Mouse (Mus musculus): ENCODE results near the gene Klhl26.

Klhl26 gene

GRCm38 (mm10) chr8:70501820-70502529, 25.2 kb upstream of the Klhl26 start:
- in situ Hi-C loops (cut with MboI, MseI) = loop anchor here (5.0 kb wide), 1 partner anchor 85 kb away; no protein-coding TSS in a partner anchor

- in situ Hi-C loops (cut with MboI, MseI) = loop anchor here (5.0 kb wide), 1 partner anchor 83 kb away; no protein-coding TSS in a partner anchor
Observed at GRCm38 (mm10) chr8:70500386-70501301, 23.9 kb upstream of the Klhl26 start.

- in situ Hi-C loops (cut with MboI, MseI) = no loop called here
Observed at GRCm38 (mm10) chr8:70495771-70496062, 18.9 kb upstream of the Klhl26 start.

- in situ Hi-C loops (cut with MboI, MseI) = no loop called here
Observed at GRCm38 (mm10) chr8:70495001-70495770, 18.4 kb upstream of the Klhl26 start.

GRCm38 (mm10) chr8:70494416-70494945, 17.7 kb upstream of the Klhl26 start:
- in situ Hi-C loops (cut with MboI, MseI) = no loop called here

GRCm38 (mm10) chr8:70493692-70494415, 17.1 kb upstream of the Klhl26 start:
- in situ Hi-C loops (cut with MboI, MseI) = no loop called here

- in situ Hi-C loops (cut with MboI, MseI) = no loop called here
Observed at GRCm38 (mm10) chr8:70492664-70493640, 16.2 kb upstream of the Klhl26 start, which contains the start of gene Crlf1. Crlf1 (plus strand) TSS chr8:70493158.

- in situ Hi-C loops (cut with MboI, MseI) = no loop called here
Observed at GRCm38 (mm10) chr8:70490880-70491495, 14.2 kb upstream of the Klhl26 start.

- in situ Hi-C loops (cut with MboI, MseI) = no loop called here
Observed at GRCm38 (mm10) chr8:70490061-70490879, 13.5 kb upstream of the Klhl26 start.

- in situ Hi-C loops (cut with MboI, MseI) = no loop called here
Observed at GRCm38 (mm10) chr8:70489576-70489975, 12.8 kb upstream of the Klhl26 start.

- in situ Hi-C loops (cut with MboI, MseI) = no loop called here
Observed at GRCm38 (mm10) chr8:70488931-70489470, 12.2 kb upstream of the Klhl26 start.

GRCm38 (mm10) chr8:70487993-70488796, 11.4 kb upstream of the Klhl26 start:
- in situ Hi-C loops (cut with MboI, MseI) = no loop called here

GRCm38 (mm10) chr8:70486941-70487520, 10.3 kb upstream of the Klhl26 start, which contains the start of gene Tmem59l:
Tmem59l (minus strand) TSS chr8:70487358.
- in situ Hi-C loops (cut with MboI, MseI) = no loop called here

- in situ Hi-C loops (cut with MboI, MseI) = no loop called here
Observed at GRCm38 (mm10) chr8:70486191-70486681, 9.5 kb upstream of the Klhl26 start.

GRCm38 (mm10) chr8:70482943-70483342, 6.2 kb upstream of the Klhl26 start:
- in situ Hi-C loops (cut with MboI, MseI) = no loop called here

- in situ Hi-C loops (cut with MboI, MseI) = no loop called here
Observed at GRCm38 (mm10) chr8:70481908-70482307, 5.1 kb upstream of the Klhl26 start.
